Comparison of ENCODE assay signal across 18 mouse cellular contexts in genomic region chr10:83539311-83539980, GRCm38 (mm10). TPM values are rescaled to one million over a fixed set of nuclear protein-coding genes. Genes with fewer than 3 reads are reported as not detected.
"Had no signal": no experiment of that assay in that cellular context is flagged by ENCODE, and none has a peak within 500 bp of the region (broad histone marks: within the 10 kb centered on the region; RNA-seq: fewer than 3 reads in every experiment).

No protein-coding gene starts in this region.

- H3K4me2 ChIP-seq: limb, embryonic 13.5 days; liver, embryonic 12.5 days; liver, embryonic 15.5 days; midbrain, embryonic 13.5 days had no signal

- H3K4me1 ChIP-seq: limb, embryonic 13.5 days had no signal

- H3K9ac ChIP-seq: limb, embryonic 13.5 days; liver, embryonic 12.5 days; liver, embryonic 15.5 days; midbrain, embryonic 13.5 days had no signal

- ATAC-seq: intestine, embryonic 16.5 days; liver, embryonic 12.5 days; midbrain, embryonic 13.5 days; midbrain, embryonic 16.5 days had no signal

- H3K9me3 ChIP-seq: limb, embryonic 13.5 days; liver, embryonic 12.5 days; liver, embryonic 15.5 days; midbrain, embryonic 13.5 days had no signal

- H3K36me3 ChIP-seq: limb, embryonic 13.5 days; liver, embryonic 12.5 days; liver, embryonic 15.5 days; midbrain, embryonic 13.5 days had no signal

- H3K27ac ChIP-seq: kidney, postnatal 0 days; limb, embryonic 13.5 days; liver, embryonic 12.5 days; liver, embryonic 15.5 days; midbrain, embryonic 13.5 days; stomach, postnatal 0 days had no signal

- H3K4me3 ChIP-seq: limb, embryonic 13.5 days; liver, embryonic 12.5 days; liver, embryonic 15.5 days; midbrain, embryonic 13.5 days had no signal

- DNase-seq: kidney, adult 18-20 months; kidney, adult 9 months; kidney, postnatal 25 days; lung, adult 2 months; lung, postnatal 14 days; lung, postnatal 4 days; thymus, adult 2 months; thymus, postnatal 14 days; thymus, postnatal 4 days had no signal

RNA-seq across cellular contexts. Expression of gene Aldh1l2, which starts 5.5 kb away (rescaled TPM):
- total RNA-seq: megakaryocyte, adult 5-6 weeks had no signal
